Mouse (Mus musculus): ENCODE results near the gene Nhs. TPM values are rescaled to one million over a fixed set of nuclear protein-coding genes. Genes with fewer than 3 reads are reported as not detected.

The Nhs gene
- polyA plus RNA-seq, 1 experiment from 2014 or later = 3.7 TPM

DNA sequence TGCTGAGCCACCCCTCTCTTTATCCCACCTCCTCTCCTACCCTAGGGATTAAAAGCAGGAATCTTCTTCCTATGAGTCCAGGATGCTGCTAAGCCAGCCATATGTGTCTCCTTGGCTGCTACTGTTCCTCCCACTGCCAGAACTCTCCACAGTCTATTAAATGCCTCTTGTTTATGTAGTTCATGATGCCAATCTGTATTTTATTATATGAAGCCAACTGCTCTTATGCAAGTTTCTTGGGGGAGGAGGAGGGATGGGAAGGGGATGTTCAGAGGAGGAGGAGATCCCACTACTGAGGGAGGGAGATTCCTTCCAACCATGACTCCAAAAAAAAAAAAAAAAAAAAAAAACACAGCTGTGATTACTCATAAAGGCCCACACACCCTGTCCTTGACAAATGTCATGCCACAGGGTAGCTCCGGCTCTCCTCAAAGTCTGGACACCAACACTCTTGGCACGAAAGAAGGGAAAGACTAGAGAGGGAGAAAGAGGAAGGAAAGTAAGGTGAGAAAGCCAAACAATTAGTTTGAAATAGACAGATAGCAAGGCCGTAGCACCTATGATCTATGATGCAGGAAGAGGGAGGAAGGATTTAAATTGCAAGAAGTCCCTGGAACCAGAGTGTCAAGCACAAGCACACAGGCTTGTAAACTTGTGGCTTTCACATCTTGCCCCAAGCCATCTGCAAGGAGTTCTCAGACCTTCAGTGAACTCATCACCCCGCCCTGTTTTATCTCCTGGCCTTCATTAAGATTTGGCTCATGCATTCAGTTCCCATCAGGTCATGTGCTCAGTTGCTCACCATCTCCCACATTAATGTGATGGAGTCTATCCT, 74.3 kb downstream of the Nhs start:
- no peaks in the 10 kb centered on the region for H3K36me3 ChIP-seq
- H3K9me3 ChIP-seq = no peaks in the 10 kb centered on the region
- H3K27ac ChIP-seq = no peak overlapping the region
- H3K4me3 ChIP-seq = no peak overlapping the region
- H3K9ac ChIP-seq = no peak overlapping the region
- H3K4me1 ChIP-seq = no peaks in the 10 kb centered on the region
- WGBS = 82% methylated on average over 4 of the region's 4 CpGs
- ATAC-seq (ENCODE audit: insufficient number of reproducible peaks, insufficient read depth, low FRiP score, low TSS enrichment) = no peak
- H3K27me3 ChIP-seq = 0 out of 2 replicates have a peak, but pooled peaks cover 12% of the 10 kb centered on the region
- H3K4me2 ChIP-seq (replicated peaks) = no peak overlapping the region

DNA sequence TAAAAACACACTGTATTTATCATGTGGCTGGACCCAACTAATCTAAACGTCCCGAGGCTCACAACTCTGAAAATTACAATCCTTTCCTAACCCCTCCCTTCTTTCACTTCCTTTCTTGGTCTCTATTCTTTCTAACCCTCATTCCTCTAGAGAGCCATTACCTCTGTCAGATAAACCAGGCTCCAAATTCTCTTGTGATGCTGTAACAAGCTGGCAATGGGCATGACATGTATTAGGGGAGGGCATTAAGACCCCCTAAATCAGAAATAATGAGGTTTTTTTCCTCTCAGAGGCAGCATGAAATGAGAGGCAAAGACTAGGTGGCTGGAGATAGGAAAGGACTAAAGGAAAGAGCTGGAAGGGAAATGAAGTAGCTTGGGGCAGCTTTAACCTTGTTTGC, 96.4 kb downstream of the Nhs start:
- H3K9ac ChIP-seq = no peak overlapping the region
- no peaks in the 10 kb centered on the region for H3K9me3 ChIP-seq
- WGBS = 44% methylated on average over 2 of the region's 2 CpGs
- H3K27ac ChIP-seq = no peak overlapping the region
- no peaks in the 10 kb centered on the region for H3K36me3 ChIP-seq
- no peak for ATAC-seq (ENCODE audit: insufficient number of reproducible peaks, insufficient read depth, low FRiP score, low TSS enrichment)
- no peaks in the 10 kb centered on the region for H3K4me1 ChIP-seq
- H3K4me2 ChIP-seq (replicated peaks) = no peak overlapping the region
- no peak overlapping the region for H3K4me3 ChIP-seq
- H3K27me3 ChIP-seq = 0 out of 2 replicates have a peak, but pooled peaks cover 2% of the 10 kb centered on the region

DNA sequence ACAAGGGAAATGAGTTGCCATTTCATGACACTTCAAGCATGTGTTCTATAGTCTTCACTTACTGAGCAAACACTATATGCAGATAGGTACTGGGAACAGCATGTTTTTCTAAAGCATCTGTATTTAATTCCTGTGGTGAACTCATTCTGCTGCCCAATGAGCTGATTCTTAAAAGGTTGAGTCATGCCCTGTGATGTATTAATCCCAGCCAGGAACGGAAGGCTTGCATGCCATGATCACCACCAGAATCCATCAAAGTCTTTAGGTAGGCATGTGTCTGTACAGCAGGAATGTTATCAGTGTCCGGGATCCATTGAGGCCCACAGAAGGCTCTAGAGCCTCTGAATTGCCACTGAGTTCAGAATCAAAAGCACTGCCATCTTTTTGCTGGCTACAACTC, 103.9 kb downstream of the Nhs start:
- WGBS = 64% methylated on average over 2 of the region's 2 CpGs
- Histone ChIP-seq H3K36me3 (no peaks in the 10 kb centered on the region), H3K4me3 (no peak overlapping the region), H3K4me2 (replicated peaks) (no peak overlapping the region), H3K4me1 (no peaks in the 10 kb centered on the region), H3K9me3 (no peaks in the 10 kb centered on the region), H3K27me3 (peaks cover 16% of the 10 kb centered on the region; the same call in 1 of the 2 replicates), H3K27ac (no peak overlapping the region), H3K9ac (no peak overlapping the region)
- ATAC-seq (ENCODE audit: insufficient number of reproducible peaks, insufficient read depth, low FRiP score, low TSS enrichment) = no peak

DNA sequence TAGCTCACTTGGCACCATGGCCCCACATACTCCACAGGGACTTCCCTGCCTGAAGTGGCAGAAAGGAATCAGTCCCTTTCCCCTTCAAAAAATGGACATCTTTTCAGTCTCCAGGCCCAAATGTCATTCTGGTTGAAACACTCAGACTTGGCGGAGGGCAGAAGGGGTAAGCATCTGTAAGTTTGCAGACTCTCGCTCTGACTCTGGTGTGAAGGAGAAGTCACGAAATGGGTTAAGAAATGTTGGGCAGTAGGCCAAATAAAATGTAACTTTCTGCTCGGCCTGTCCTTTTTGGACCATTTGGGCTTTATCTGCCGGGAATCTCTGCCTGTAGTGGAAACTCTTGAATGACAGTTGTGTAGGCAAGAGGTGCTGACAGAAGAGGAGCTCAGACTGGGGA, 106.0 kb downstream of the Nhs start:
- H3K9ac ChIP-seq = no peak overlapping the region
- H3K4me3 ChIP-seq = no peak overlapping the region
- H3K36me3 ChIP-seq = no peaks in the 10 kb centered on the region
- H3K27ac ChIP-seq = no peak overlapping the region
- no peaks in the 10 kb centered on the region for H3K4me1 ChIP-seq
- WGBS = 59% methylated on average over 5 of the region's 5 CpGs
- no peak overlapping the region for H3K4me2 ChIP-seq (replicated peaks)
- H3K27me3 ChIP-seq = peaks cover 16% of the 10 kb centered on the region; the same call in 1 of the 2 replicates
- no peaks in the 10 kb centered on the region for H3K9me3 ChIP-seq
- ATAC-seq (ENCODE audit: insufficient number of reproducible peaks, insufficient read depth, low FRiP score, low TSS enrichment) = no peak

DNA sequence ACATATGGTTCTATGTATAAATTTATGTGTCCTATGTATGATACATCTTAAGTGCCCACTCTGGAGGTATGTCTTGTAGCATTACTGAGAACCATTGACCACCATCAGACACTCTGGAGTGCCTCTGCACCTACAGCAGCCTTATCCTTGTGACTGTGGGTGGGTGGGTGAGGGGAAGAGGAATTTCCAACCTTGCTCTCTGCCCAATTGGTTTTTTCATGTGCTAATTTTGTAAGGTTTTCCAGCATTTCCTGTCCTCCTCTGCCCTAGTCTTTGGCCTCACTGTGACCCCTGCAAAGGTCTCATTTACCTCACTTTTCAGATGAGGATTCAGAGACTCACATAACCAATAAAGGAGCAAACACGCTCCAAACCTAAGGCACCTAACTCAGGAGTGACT, 107.0 kb downstream of the Nhs start:
- peaks cover 11% of the 10 kb centered on the region; the same call in 1 of the 2 replicates for H3K27me3 ChIP-seq
- no peak overlapping the region for H3K9ac ChIP-seq
- no peak overlapping the region for H3K4me2 ChIP-seq (replicated peaks)
- no peak for ATAC-seq (ENCODE audit: insufficient number of reproducible peaks, insufficient read depth, low FRiP score, low TSS enrichment)
- no peak overlapping the region for H3K27ac ChIP-seq
- 77% methylated on average over 1 of the region's 1 CpGs for WGBS
- no peaks in the 10 kb centered on the region for H3K4me1 ChIP-seq
- H3K4me3 ChIP-seq = no peak overlapping the region
- H3K36me3 ChIP-seq = no peaks in the 10 kb centered on the region
- no peaks in the 10 kb centered on the region for H3K9me3 ChIP-seq

DNA sequence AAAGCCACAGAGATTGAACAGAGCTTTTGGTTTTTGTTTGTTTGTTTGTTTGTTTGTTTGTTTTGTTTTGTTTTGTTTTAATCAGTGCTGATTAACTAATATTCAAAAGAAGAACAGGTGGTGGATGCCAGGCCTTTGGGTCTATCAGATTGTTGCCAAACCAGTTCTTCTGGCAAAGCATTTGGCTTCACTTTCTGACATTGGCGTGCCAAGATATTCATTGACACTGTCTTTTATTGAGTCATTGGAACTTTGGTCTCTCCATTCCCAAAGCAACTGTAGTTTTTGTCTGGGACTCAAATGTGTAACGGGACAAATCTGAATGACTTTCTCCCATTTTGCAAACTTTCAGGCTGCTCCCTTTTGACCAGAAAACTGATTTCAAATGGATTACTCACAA, 109.9 kb downstream of the Nhs start:
- H3K27ac ChIP-seq = no peak overlapping the region
- H3K9ac ChIP-seq = no peak overlapping the region
- WGBS = 84% methylated on average over 2 of the region's 2 CpGs
- no peaks in the 10 kb centered on the region for H3K36me3 ChIP-seq
- H3K4me2 ChIP-seq (replicated peaks) = no peak overlapping the region
- no peak for ATAC-seq (ENCODE audit: insufficient number of reproducible peaks, insufficient read depth, low FRiP score, low TSS enrichment)
- H3K4me1 ChIP-seq = no peaks in the 10 kb centered on the region
- no peak overlapping the region for H3K4me3 ChIP-seq
- peaks cover 5% of the 10 kb centered on the region; the same call in 1 of the 2 replicates for H3K27me3 ChIP-seq
- H3K9me3 ChIP-seq = no peaks in the 10 kb centered on the region

DNA sequence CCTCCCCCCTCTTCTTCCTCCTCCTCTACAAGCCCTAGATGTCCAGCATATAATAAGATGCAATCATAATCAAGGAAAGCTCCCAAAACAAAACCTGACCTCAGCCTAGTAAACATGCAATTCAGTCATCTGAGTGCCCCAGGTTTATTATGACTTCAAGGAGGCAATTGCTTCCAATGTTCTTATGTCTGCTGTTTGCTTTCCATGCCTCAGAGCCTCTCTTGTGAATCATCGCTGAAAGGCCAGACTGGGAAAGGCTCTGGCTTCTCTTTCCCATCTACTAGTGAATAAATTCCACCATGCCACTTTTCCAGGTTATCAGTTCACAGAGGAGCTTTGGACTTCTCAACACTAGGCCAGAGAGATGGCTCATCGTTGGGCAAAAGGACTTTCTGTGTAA, 114.0 kb downstream of the Nhs start:
- H3K36me3 ChIP-seq = no peaks in the 10 kb centered on the region
- H3K9me3 ChIP-seq = no peaks in the 10 kb centered on the region
- H3K4me1 ChIP-seq = no peaks in the 10 kb centered on the region
- WGBS = 84% methylated on average over 2 of the region's 2 CpGs
- no peak overlapping the region for H3K9ac ChIP-seq
- no peak overlapping the region for H3K27ac ChIP-seq
- no peak overlapping the region for H3K4me2 ChIP-seq (replicated peaks)
- H3K4me3 ChIP-seq = no peak overlapping the region
- peaks cover 5% of the 10 kb centered on the region; the same call in 1 of the 2 replicates for H3K27me3 ChIP-seq
- no peak for ATAC-seq (ENCODE audit: insufficient number of reproducible peaks, insufficient read depth, low FRiP score, low TSS enrichment)

DNA sequence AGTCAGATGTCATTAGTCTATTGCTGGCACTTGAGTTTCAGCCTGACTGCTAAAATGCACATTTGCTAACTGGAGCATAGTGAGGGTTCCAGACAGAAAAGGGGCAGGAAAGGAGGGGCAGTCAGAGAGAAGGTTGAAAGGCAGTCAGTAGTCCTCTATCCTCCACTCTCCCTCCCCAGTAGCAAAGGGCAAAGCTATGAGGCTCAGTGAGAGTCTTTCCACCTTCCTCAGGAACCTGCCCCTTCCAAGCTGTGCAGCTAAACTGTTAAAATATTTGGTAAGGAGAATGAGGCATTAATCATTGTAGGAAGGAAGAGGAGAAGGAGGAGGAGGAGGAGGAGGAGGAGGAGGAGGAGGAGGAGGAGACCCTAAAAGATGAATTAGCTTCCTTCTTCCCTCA, 115.4 kb downstream of the Nhs start:
- H3K36me3 ChIP-seq = no peaks in the 10 kb centered on the region
- no peak overlapping the region for H3K27ac ChIP-seq
- H3K9me3 ChIP-seq = no peaks in the 10 kb centered on the region
- H3K4me2 ChIP-seq (replicated peaks) = no peak overlapping the region
- no peak overlapping the region for H3K9ac ChIP-seq
- no peaks in the 10 kb centered on the region for H3K4me1 ChIP-seq
- peaks cover 5% of the 10 kb centered on the region; the same call in 1 of the 2 replicates for H3K27me3 ChIP-seq
- H3K4me3 ChIP-seq = no peak overlapping the region
- no peak for ATAC-seq (ENCODE audit: insufficient number of reproducible peaks, insufficient read depth, low FRiP score, low TSS enrichment)

DNA sequence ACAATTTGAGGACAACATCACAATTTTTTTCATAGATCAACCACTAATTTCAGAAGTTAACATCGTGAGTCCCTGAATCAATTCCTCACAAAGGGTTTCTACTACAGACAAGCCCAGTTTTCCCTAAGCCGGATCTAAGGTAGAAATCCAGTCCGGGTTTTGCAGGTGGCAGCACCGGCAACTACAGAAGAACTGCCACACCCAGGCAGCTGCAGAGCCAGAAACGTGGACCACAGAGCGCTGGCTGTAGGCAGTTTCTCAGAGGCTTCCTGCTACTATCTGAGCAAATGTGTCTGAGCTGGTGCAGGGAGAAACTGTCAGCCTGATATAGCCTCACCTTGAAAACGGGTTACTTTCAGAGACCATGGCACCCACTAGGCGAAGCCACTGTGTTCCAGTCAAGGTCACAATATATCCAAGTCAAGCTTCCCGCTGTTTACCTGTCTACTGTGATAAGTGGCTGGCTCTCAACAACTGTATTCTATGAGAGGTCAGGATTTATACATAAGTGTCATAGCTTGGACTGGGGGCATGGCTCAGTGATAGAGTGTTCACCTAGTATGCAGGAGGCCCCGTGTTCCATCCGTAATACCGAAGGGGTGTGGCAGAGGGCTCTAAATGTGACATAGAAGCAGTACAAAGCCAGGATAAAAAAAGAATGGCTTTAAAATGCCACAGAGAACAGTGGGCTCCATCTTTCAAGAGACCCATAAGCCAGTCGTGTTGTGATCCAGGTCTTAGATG, 134.1 kb downstream of the Nhs start:
- H3K27ac ChIP-seq = no peak overlapping the region
- 36% methylated on average over 13 of the region's 13 CpGs for WGBS
- no peak for ATAC-seq (ENCODE audit: insufficient number of reproducible peaks, insufficient read depth, low FRiP score, low TSS enrichment)
- peaks cover 13% of the 10 kb centered on the region; the same call in 1 of the 2 replicates for H3K27me3 ChIP-seq
- no peaks in the 10 kb centered on the region for H3K9me3 ChIP-seq
- no peak overlapping the region for H3K4me2 ChIP-seq (replicated peaks)
- no peaks in the 10 kb centered on the region for H3K4me1 ChIP-seq
- no peaks in the 10 kb centered on the region for H3K36me3 ChIP-seq
- H3K4me3 ChIP-seq = no peak overlapping the region
- no peak overlapping the region for H3K9ac ChIP-seq

DNA sequence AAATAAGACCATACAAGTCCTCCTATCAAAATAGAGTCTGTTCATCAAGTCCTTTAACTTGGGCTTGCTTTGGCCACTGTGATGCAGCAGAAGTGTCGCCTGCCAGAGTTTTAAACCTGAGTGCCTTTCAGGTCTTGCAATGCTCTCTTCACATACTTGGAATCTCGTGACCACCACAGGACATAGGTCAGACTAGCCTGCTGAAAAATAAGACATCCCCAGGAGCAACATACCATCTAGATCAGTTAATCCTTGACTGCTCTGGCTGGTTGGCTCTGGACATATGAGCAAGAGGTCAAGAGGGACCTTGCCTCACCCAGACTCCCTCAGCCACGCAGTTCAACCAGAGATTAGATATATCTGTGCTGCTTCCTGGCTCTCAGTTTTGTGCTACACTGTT, 137.8 kb downstream of the Nhs start:
- Histone ChIP-seq H3K27ac (no peak overlapping the region), H3K4me1 (no peaks in the 10 kb centered on the region), H3K4me3 (no peak overlapping the region), H3K27me3 (peaks cover 17% of the 10 kb centered on the region; the same call in 1 of the 2 replicates), H3K36me3 (no peaks in the 10 kb centered on the region), H3K4me2 (replicated peaks) (no peak overlapping the region), H3K9me3 (no peaks in the 10 kb centered on the region), H3K9ac (no peak overlapping the region)
- 83% methylated on average over 3 of the region's 3 CpGs for WGBS
- no peak for ATAC-seq (ENCODE audit: insufficient number of reproducible peaks, insufficient read depth, low FRiP score, low TSS enrichment)

DNA sequence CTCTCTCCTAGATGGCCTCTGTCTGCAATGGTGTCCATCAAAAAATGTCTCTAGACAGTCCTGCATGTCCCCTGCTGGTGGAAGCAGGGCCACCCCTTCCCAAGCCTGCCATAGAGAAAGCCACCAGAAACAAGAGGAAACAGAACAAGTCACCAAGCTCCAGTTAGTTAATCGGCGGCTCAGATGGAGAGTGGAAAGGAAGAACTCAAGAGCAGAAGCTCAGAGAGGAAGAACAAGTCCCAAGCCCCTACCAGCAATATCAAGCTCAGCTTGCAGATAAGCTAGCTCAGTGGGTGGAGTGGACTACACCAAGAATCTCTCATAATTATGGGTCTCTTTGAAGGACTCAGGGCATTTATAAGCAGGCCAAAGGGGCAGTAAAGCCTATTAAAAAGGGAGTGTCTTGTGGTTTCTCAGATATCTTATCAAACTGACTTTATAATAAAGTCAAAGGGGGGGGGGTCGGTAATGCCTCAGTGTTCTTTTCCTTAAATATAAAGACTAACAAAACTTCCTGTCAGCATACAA, 139.4 kb downstream of the Nhs start:
- no peak for ATAC-seq (ENCODE audit: insufficient number of reproducible peaks, insufficient read depth, low FRiP score, low TSS enrichment)
- Histone ChIP-seq H3K4me1 (no peaks in the 10 kb centered on the region), H3K36me3 (no peaks in the 10 kb centered on the region), H3K27ac (no peak overlapping the region), H3K4me3 (no peak overlapping the region), H3K9me3 (no peaks in the 10 kb centered on the region), H3K9ac (no peak overlapping the region), H3K4me2 (replicated peaks) (no peak overlapping the region), H3K27me3 (peaks cover 17% of the 10 kb centered on the region)
- 80% methylated on average over 3 of the region's 3 CpGs for WGBS

DNA sequence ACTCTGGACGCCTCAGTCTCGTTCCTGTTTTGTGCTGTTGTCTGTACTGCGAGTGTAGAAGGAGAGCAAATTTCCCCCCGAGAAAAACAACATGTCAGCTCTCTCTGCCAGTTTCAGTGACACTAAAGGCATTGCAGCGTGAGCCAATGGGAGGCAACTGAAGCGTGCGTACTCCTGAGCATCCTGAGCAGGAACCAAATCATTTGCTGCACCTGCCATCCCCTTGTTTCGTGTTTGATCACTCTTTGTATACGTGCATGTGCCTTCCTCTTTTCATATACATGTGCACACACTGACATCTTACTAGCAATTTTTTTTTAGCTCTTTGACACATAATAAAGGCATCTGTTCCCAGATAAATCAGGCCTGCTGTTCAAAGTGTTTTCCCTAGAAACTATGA, 142.1 kb downstream of the Nhs start:
- no peak overlapping the region for H3K9ac ChIP-seq
- H3K27me3 ChIP-seq = peaks cover 20% of the 10 kb centered on the region
- H3K36me3 ChIP-seq = no peaks in the 10 kb centered on the region
- 62% methylated on average over 9 of the region's 9 CpGs for WGBS
- H3K9me3 ChIP-seq = no peaks in the 10 kb centered on the region
- no peak overlapping the region for H3K4me2 ChIP-seq (replicated peaks)
- no peak overlapping the region for H3K4me3 ChIP-seq
- ATAC-seq (ENCODE audit: insufficient number of reproducible peaks, insufficient read depth, low FRiP score, low TSS enrichment) = no peak
- no peak overlapping the region for H3K27ac ChIP-seq
- no peaks in the 10 kb centered on the region for H3K4me1 ChIP-seq
